Mouse (Mus musculus) gonadal fat pad, adult 2 months (tissue): Measurements from ENCODE around the gene Cend1. TPM values are rescaled to one million over a fixed set of nuclear protein-coding genes. Genes with fewer than 3 reads are reported as not detected.

Experiments used
- DNase-seq: peaks from one replicate; pipeline ENCODE4 v3.0.0-alpha.2; 2012; ENCODE audit warnings: low read depth
- polyA plus RNA-seq: library from polyadenylated mRNA; depleted of rRNA; stranded (reverse); fragments of >200 nt; gene quantifications from 2 replicates; pipeline ENCODE4 v1.2.3, GENCODE M21; 2012; rRNA removed

Gene Cend1
- 0.36 and 0.53 TPM in 2 replicates for polyA plus RNA-seq

DNA sequence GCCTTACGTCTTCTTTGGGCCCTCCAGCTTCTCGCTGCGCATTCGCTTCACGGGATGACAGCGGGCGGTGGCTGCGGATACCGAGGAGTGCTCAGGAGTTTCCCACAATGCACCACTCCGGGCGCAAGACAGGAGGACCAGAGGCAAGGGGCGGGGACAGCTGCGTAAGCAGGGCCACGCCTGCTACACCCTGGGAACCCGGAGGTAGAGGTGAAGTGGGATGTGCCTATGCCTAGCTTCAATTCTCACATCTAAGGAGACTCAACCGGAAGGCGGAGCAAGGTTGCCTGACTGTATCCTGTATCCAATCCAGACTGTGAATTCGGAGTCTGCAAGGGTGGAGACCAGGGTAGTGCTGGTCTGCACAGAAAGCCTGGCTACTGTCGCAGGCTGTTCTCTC, at the start of gene Cend1:
Gene Cend1 (minus strand): TSS at position 182 of the 400 bp plus-strand sequence.
- DNase-seq: no peak

DNA sequence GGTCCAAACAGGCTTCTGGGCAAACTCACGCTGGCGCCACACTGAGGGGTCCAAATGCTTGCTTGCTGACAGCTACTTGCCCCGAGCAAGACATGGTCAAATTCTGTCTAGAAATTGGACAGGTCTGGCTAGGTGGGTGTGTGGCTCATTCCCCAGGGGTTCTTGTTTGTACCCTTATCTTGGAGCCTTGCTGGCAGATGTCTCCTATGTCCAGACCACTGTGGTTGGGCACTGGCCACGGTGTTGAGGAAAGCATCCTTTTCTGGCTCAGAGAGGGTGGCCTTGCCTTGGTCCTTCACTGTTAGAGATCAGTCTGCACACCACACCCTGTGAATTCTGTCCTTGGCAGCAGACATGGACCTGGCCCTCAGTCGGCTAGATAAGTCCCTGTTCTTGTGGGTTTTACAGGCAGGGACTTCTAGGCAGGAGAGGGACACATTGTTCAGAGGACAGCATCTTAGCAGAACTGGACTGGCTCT, 49.0 kb upstream of the Cend1 start:
- no peak for DNase-seq

- no peak for DNase-seq
These were observed 48.4 kb upstream of the Cend1 start for GRCm38 (mm10) chr7:141477578-141478269.

DNA sequence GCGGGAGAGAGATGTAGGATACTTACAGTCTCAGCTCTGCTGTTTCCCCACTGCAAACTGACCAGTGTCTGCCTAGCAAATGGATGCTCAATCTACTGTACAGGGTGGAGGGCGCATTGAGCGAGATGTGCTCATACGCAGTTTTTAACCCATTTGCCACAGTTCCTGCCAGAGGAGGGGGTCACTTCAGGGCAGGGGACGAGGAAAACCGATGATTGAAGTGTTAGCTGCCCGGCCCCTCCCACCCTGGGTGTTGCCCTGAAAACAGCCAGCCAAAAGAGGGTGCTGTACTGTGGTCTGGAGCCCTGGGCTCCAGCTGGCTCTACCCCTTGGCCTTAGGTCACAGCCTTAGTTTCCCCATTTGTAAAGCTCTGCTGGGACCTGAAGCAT, 47.7 kb upstream of the Cend1 start:
- no peak for DNase-seq

DNA sequence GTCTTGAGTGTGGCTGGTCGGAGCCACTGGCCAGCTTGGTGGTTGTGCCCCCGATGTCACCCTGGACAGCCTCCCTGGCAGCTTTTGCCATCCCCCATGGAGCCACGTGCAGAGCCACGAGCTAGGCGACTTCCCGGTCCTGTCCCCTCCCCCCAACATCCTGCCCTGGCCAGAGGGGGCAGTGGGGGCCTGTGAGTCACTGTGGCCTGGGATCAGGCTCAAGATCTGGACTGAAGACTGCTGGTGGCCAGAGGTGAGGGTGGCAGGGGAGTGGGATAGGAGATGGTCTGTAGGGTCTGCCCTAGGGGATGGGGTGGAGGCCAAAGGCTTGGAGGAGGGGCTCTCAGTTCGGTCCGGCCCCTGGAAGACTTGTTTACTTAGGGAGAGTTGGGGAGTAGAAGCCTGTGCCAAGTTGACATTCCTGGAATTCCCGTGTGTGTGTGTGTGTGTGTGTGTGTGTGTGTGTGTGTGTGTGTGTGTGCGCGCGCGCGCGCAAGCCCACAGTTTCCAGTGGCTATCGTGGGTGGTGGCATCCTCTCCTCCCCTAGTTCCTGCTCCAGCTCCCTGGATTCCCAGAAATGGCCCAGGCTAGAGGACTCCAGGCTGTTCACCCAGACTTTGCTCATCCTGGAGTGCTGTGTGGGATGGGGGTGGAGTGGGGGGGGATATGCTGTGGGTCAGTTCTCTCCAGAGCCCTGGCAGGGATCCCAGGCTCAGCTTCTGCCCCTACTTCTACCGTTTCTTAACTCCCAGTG, 47.1 kb upstream of the Cend1 start:
- no peak for DNase-seq

DNA sequence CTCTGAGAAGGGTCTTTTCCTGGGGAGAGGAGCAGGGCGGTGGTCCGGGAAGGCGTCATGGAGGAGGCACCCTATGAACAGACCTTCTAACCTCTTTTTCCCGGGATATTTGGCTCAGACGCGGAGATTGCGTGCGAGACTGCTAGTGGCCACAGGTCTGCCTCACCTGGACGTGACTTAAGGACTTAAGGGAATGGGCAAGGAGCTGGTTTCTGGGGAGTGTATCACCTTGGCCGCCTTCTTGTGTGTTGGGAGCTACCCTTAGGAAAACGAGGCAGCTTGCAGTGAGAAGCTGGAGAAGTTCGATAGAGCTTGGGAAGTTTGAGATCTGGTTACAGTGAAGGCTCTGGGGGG, 46.5 kb upstream of the Cend1 start:
- DNase-seq: no peak

DNA sequence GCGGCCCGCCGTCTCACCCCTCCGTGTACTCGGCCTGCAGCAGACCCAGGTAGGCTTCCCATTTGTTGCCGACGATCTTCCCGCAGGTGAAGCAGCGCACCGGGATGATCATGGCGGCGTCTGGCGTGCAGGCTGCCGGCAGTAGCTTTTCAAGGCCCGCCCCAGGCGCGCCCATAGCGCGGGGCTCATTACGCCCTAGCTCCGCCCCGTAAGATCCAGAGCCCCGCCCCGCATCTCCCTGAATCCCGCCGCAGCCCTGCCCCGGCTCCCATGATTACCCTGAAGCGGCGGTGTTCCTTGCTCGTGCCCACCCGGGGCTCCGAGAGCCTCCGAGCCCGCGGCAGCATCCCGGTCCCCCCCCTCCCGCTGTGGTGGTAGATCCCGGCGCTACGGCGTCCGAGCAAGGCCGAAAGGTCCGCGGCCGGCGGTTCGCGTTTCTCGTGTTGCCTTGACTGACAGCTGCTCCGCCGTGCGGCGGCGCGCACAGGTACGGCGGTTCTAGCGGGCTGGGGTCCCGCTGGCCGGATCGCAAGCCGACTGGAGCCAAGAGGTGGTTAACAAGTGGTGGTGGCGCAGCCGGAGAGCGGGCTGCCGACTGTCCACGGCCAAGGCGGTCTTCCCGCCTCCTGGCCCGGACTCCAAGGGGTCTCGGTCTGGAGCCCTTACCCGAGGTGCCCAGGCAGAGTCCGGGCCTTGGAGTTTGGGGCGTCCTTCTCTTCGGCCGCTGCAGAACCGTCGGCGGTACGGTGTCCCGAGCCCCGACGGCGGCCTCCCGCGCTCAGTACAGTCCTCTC, 45.9 kb upstream of the Cend1 start, which contains the start of the genes Polr2l and Tspan4:
Gene Polr2l (minus strand): TSS at position 122 of the 794 bp plus-strand sequence.
Gene Tspan4 (plus strand): TSS at position 230 of the 794 bp plus-strand sequence.
- no peak for DNase-seq

- no peak for DNase-seq
These were observed 44.9 kb upstream of the Cend1 start for GRCm38 (mm10) chr7:141474160-141474559.

- no peak for DNase-seq
These were observed 43.5 kb upstream of the Cend1 start for GRCm38 (mm10) chr7:141472763-141473162.

GRCm38 (mm10) chr7:141472226-141472625, 42.9 kb upstream of the Cend1 start:
- DNase-seq: no peak

- DNase-seq: no peak
These were observed 41.9 kb upstream of the Cend1 start for GRCm38 (mm10) chr7:141471236-141471635.

- DNase-seq: no peak
These were observed 41.3 kb upstream of the Cend1 start for GRCm38 (mm10) chr7:141470637-141470944.

GRCm38 (mm10) chr7:141469901-141470636, 40.8 kb upstream of the Cend1 start:
- no peak for DNase-seq

DNA sequence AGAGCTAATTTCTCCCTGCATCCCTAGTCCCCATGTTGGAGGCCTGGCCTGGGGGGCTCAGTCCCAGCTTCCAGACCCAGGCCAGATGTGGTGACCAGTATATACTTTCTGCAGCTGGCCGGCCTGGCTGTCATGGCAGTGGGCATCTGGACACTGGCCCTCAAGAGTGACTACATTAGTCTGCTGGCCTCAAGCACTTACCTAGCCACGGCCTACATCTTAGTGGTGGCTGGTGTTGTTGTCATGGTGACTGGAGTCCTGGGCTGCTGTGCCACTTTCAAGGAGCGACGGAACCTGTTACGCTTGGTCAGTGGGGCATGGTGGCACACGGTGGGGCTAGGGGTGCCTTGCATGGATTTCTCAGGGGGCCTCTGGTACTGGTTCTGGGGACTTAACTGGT, 40.1 kb upstream of the Cend1 start:
- DNase-seq: no peak

DNA sequence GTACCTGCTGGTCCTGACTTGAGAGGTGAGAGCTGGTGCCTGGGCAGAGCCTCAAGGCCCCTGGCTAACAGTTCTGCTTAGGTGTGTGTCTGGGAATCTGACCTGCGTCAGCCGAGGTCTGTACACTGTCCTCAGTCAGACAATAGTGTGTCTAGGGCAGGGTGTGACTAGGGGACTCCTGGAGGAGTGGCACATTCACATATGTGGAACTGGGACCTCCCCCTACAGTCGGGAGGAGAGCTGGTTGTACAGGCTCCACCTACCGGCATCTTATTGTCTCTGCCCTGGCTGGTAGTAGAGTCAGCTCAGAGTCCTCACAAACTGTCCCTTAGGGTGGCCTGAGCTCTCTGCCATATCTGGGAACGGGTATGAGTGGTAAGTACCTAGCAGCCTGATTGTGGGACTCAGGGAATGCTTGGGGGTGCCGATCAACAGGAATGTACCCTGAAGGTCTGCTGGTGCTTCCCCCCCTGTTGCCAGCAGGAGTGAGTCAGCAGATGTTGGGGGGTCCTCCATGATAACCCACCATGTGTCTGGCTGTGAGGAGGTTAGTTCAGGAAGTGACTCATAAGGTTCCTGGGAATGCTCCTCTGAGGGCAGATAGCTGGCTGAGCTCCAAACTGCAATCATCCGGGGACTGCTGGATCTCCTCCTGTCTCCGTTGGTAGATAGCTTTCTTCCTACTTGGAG, 39.4 kb upstream of the Cend1 start:
- DNase-seq: no peak

- no peak for DNase-seq
These were observed 38.9 kb upstream of the Cend1 start for GRCm38 (mm10) chr7:141468164-141468521.

DNA sequence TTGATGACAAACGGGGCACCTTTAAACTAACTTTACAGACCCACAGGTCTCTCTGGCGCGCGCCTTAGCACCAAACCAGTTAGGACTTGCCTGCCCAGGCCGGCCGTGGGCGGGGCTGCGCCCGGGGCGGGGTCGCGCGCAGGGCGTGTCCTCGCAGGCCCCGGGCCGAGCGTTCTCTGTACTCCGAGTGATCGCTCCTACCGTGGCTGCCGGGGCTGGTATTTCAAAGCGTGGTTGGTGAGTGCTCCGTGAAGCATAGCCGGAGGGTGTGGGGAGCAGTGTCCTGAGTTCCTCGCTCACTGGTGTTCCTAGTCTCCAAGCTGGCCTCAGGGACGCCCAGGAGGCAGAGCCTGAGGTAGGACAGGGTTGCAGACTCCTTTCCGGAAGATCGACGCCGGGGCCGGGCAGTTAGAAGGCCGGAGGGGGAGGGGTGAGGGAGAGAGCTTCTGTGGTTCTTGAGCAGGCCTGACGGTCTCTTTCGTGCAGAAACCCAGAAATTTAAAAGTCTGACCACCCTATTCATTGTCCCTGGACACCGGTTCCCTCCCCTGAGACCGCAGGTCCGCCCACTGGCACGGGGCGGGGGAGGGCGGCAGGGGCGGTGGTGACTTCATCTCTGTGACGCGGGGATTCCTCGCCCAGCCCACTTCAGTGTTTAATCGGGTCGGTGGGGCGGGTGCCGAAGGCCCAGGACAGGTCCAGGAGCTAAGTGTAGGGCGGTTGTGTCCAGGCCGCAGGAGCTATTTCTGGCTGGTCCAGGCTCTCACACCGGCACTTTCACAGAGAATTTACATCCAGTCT, 38.1 kb upstream of the Cend1 start, which contains the start of gene Cd151:
Gene Cd151 (plus strand): TSS at position 163 of the 801 bp plus-strand sequence.
- no peak for DNase-seq

GRCm38 (mm10) chr7:141466607-141467148, 37.4 kb upstream of the Cend1 start:
- DNase-seq: no peak

GRCm38 (mm10) chr7:141466045-141466394, 36.7 kb upstream of the Cend1 start:
- no peak for DNase-seq
